20 mouse cellular contexts compared by ENCODE assay signal in genomic region chr9:67094371-67094770, GRCm38 (mm10). TPM values are rescaled to one million over a fixed set of nuclear protein-coding genes. Genes with fewer than 3 reads are reported as not detected.
A peak's percentile ranks its signal among the peaks of the same experiment; 100 is the strongest.
DNase-seq lines count a peak whose midpoint lies in the region; ATAC-seq and TF ChIP-seq lines count a peak whose summit lies in the region.
"Had no signal": no experiment of that assay in that cellular context is flagged by ENCODE, and none has a peak within 500 bp of the region (broad histone marks: within the 10 kb centered on the region; RNA-seq: fewer than 3 reads in every experiment).

No protein-coding gene starts in this region.

- TF ChIP-seq CTCF in layer of hippocampus, adult 2 months (conservative IDR thresholded peaks at IDR 0.05): peak; percentile 39
- TF ChIP-seq CTCF in kidney, adult 2 months (conservative IDR thresholded peaks at IDR 0.05; ENCODE audit: insufficient read depth, insufficient read length, low read depth, low read length): no peak

- WGBS in forebrain, embryonic 11.5 days: 93% methylated on average over 2 of the region's 2 CpGs
- 97% methylated on average over 2 of the region's 2 CpGs for WGBS in forebrain, embryonic 15.5 days
- WGBS in kidney, adult 2 months: 90% methylated on average over 2 of the region's 2 CpGs

- H3K4me2 ChIP-seq in forebrain, embryonic 11.5 days (ENCODE audit: low read depth, low read length, severe bottlenecking): no peak overlapping the region
- H3K4me2 ChIP-seq in forebrain, embryonic 15.5 days (replicated peaks): no peak overlapping the region
- H3K4me2 ChIP-seq: embryonic facial prominence, embryonic 13.5 days; forebrain, embryonic 13.5 days; heart, embryonic 11.5 days; hindbrain, embryonic 15.5 days had no signal

- no peak for ATAC-seq in forebrain, embryonic 11.5 days (replicated peaks; ENCODE audit: low FRiP score)
- ATAC-seq in forebrain, embryonic 15.5 days (replicated peaks): no peak
- ATAC-seq: activated CD4-positive, CD25-positive, alpha-beta regulatory T cell, adult 4 months; forebrain, embryonic 13.5 days had no signal

- no peak overlapping the region for H3K4me3 ChIP-seq in forebrain, embryonic 11.5 days (ENCODE audit: low read depth, low read length)
- no peak overlapping the region for H3K4me3 ChIP-seq in forebrain, embryonic 15.5 days
- H3K4me3 ChIP-seq in layer of hippocampus, adult 2 months: no peak overlapping the region
- H3K4me3 ChIP-seq in kidney, adult 2 months (ENCODE audit: insufficient read depth, low read depth, low read length): no peak overlapping the region
- H3K4me3 ChIP-seq: embryonic facial prominence, embryonic 13.5 days; forebrain, embryonic 13.5 days; gastrocnemius, adult 2 months; hindbrain, embryonic 10.5 days; hindbrain, embryonic 15.5 days had no signal

- H3K9ac ChIP-seq in forebrain, embryonic 11.5 days (ENCODE audit: low read length): no peak overlapping the region
- no peak overlapping the region for H3K9ac ChIP-seq in forebrain, embryonic 15.5 days (replicated peaks)
- H3K9ac ChIP-seq: embryonic facial prominence, embryonic 13.5 days; forebrain, embryonic 13.5 days; hindbrain, embryonic 15.5 days had no signal

- H3K27ac ChIP-seq in forebrain, embryonic 11.5 days (ENCODE audit: low read depth, low read length): no peak overlapping the region
- no peak overlapping the region for H3K27ac ChIP-seq in forebrain, embryonic 15.5 days (replicated peaks)
- H3K27ac ChIP-seq in layer of hippocampus, adult 2 months: no peak overlapping the region
- H3K27ac ChIP-seq in kidney, adult 2 months (ENCODE audit: insufficient read depth, low read depth, low read length): no peak overlapping the region
- H3K27ac ChIP-seq: embryonic facial prominence, embryonic 13.5 days; forebrain, embryonic 13.5 days; gastrocnemius, adult 2 months; hindbrain, embryonic 10.5 days; hindbrain, embryonic 15.5 days had no signal

- peak; percentile 22 for DNase-seq in forebrain, embryonic 11.5 days (ENCODE audit: low spot score)
- no peak for DNase-seq in layer of hippocampus, adult 2 months (ENCODE audit: low spot score in 2 of 2)
- no peak for DNase-seq in layer of hippocampus, postnatal 25 days (ENCODE audit: extremely low spot score in 1 of 2, low spot score in 1 of 2)
- peak; percentile 7 for DNase-seq in A20 (ENCODE audit: low read depth, low spot score)
- DNase-seq in R1 (ENCODE audit: low read depth, low spot score): peak; percentile 54
- no peak for DNase-seq in cerebellum, adult 18-20 months
- DNase-seq in kidney, adult 2 months: no peak
- DNase-seq: adrenal gland, postnatal 14 days; cerebellum, adult 11-12 months; cerebellum, adult 9-11 months; cerebellum, postnatal 36 days; gastrocnemius, adult 2 months; gastrocnemius, postnatal 25 days had no signal

- no peak for TF ChIP-seq POLR2A in kidney, adult 2 months (IDR thresholded peaks at IDR 0.05; ENCODE audit: low read depth, low read length)

- H3K36me3 ChIP-seq in forebrain, embryonic 11.5 days (ENCODE audit: control insufficient read depth, insufficient read depth, low read length): no peaks in the 10 kb centered on the region
- H3K36me3 ChIP-seq in forebrain, embryonic 15.5 days: no peaks in the 10 kb centered on the region
- no peaks in the 10 kb centered on the region for H3K36me3 ChIP-seq in kidney, adult 2 months (ENCODE audit: control insufficient read depth, insufficient read depth, low read length)
- H3K36me3 ChIP-seq: embryonic facial prominence, embryonic 13.5 days; hindbrain, embryonic 10.5 days; hindbrain, embryonic 15.5 days had no signal

- no peaks in the 10 kb centered on the region for H3K4me1 ChIP-seq in forebrain, embryonic 11.5 days (replicated peaks; ENCODE audit: control insufficient read depth, insufficient read depth, low read length)
- no peaks in the 10 kb centered on the region for H3K4me1 ChIP-seq in forebrain, embryonic 15.5 days
- H3K4me1 ChIP-seq in kidney, adult 2 months (ENCODE audit: control insufficient read depth, insufficient read depth, low read length): no peaks in the 10 kb centered on the region
- H3K4me1 ChIP-seq: forebrain, embryonic 13.5 days had no signal

- H3K27me3 ChIP-seq in forebrain, embryonic 11.5 days (ENCODE audit: control insufficient read depth, insufficient read depth, low read length): no peaks in the 10 kb centered on the region
- no peaks in the 10 kb centered on the region for H3K27me3 ChIP-seq in forebrain, embryonic 15.5 days
- H3K27me3 ChIP-seq in kidney, adult 2 months (replicated peaks; ENCODE audit: control insufficient read depth, insufficient read depth, low read length): no peaks in the 10 kb centered on the region
- H3K27me3 ChIP-seq: embryonic facial prominence, embryonic 13.5 days; forebrain, embryonic 13.5 days; hindbrain, embryonic 15.5 days had no signal

- H3K9me3 ChIP-seq in forebrain, embryonic 11.5 days (ENCODE audit: control insufficient read depth, low read length): no peaks in the 10 kb centered on the region
- H3K9me3 ChIP-seq in forebrain, embryonic 15.5 days: no peaks in the 10 kb centered on the region
- H3K9me3 ChIP-seq: embryonic facial prominence, embryonic 13.5 days; forebrain, embryonic 13.5 days; hindbrain, embryonic 10.5 days; hindbrain, embryonic 15.5 days had no signal

RNA-seq across cellular contexts. Expression of gene Tpm1, which starts 45.2 kb away (rescaled TPM):
- polyA plus RNA-seq in forebrain, embryonic 11.5 days (2014; fragmentation: Nextera tagmentation; extraction: Ambion mirVana): 320 TPM in 2 replicates
- 118 and 121 TPM in 2 replicates for polyA plus RNA-seq in forebrain, embryonic 15.5 days (2015; fragmentation: Nextera tagmentation; extraction: Ambion mirVana)
- 100 to 1,000 TPM; 213 to 215 TPM for total RNA-seq in layer of hippocampus, adult 2 months (2021)
- total RNA-seq in layer of hippocampus, postnatal 25 days (2021): 100 to 1,000 TPM; 246 to 257 TPM
- 57.9 and 110 TPM in 2 replicates for polyA plus RNA-seq in kidney, adult 2 months (2012; rRNA removed)

Comparison
In these comparisons a context has a peak if more than half of its experiments do, and no peak if none do; other contexts are left out.
1. DNase-seq: peak in forebrain, embryonic 11.5 days (single experiment), A20 (single experiment) and R1 (single experiment); none in layer of hippocampus, adult 2 months (0 of 2), layer of hippocampus, postnatal 25 days (0 of 2), cerebellum, adult 18-20 months (0 of 2) and kidney, adult 2 months (single experiment).